ENCODE assay signal across 8 mouse cellular contexts in the genomic region with DNA sequence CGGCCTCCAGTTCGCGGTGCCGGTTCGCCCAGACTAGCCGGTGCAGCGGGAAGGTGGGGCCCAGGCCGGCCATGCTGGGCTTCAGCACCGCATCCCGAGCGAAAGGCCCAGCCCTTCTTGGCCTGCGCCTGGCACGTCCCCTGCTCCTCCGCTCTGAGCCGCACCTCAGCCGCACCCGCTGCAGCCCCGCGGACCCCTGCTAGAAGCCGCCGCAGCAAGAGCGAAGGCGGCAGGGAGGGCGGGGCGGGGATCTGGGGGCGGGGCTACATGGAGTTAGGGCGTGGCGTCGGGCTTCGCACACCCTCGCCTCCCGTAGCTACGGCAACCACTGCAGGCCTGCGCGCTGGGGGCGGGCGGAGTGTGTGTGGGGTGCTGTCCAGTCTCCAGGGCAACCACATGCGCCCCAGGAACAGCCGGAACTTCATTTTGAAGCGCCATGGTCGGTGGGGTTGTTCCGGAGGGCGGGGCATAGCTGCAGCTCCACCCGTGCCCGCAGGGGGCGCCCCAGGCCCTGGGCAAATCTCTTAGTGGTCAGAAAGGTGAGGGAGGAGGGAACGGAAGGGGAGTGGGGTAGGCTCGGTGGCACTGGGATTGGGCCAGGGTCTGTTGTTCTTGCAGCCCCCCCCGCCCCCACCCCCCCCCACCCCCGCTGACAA. TPM values are rescaled to one million over a fixed set of nuclear protein-coding genes. Genes with fewer than 3 reads are reported as not detected.
DNase-seq lines count a peak whose midpoint lies in the region; ATAC-seq and TF ChIP-seq lines count a peak whose summit lies in the region.

A gene (minus strand): TSS at position 240 of the 656 bp plus-strand sequence.

- H3K36me3 ChIP-seq in hindbrain, postnatal 0 days (ENCODE audit: insufficient read depth, low read length) = peaks cover 20% of the 10 kb centered on the region
- H3K36me3 ChIP-seq in macrophage (ENCODE audit: inconsistent target) = peaks cover 19% of the 10 kb centered on the region

- intact Hi-C loops in left cerebral cortex, adult 2 months (cut with DNase I) = loop anchor here (1.0 kb wide), 1 partner anchor 23 kb away; a partner anchor contains a TSS

- H3K9me3 ChIP-seq in hindbrain, postnatal 0 days (ENCODE audit: low read length) = no peaks in the 10 kb centered on the region

- H3K79me2 ChIP-seq in macrophage (ENCODE audit: inconsistent target) = peaks cover 21% of the 10 kb centered on the region; the same call in 1 of the 2 replicates

- TF ChIP-seq POLR2A in cortical plate, adult 2 months (IDR thresholded peaks at IDR 0.05; ENCODE audit: extremely low read depth, insufficient read depth, low read length) = peak; percentile 37; the same call in 1 of the 2 replicates

- peak within 1 kb of the TSS; percentile 53 for H3K4me3 ChIP-seq in cortical plate, adult 2 months (ENCODE audit: insufficient read depth, low read length)
- peak within 1 kb of the TSS; percentile 64 for H3K4me3 ChIP-seq in hindbrain, postnatal 0 days (ENCODE audit: low read length)
- peak within 1 kb of the TSS; percentile 84 for H3K4me3 ChIP-seq in left cerebral cortex, adult 2 months
- H3K4me3 ChIP-seq in macrophage (ENCODE audit: inconsistent target) = peak within 1 kb of the TSS; percentile 44

- peak; percentile 95 for ATAC-seq in hindbrain, postnatal 0 days

- WGBS in hindbrain, postnatal 0 days = under 1% methylated on average over 46 of the region's 50 CpGs
- WGBS in macrophage (ENCODE audit: missing documents) = under 1% methylated on average over 50 of the region's 50 CpGs

- peak; percentile 62 for DNase-seq in adipocyte (ENCODE audit: low spot score)
- DNase-seq in gastrocnemius, adult 8-10 months (ENCODE audit: low spot score in 2 of 2) = peak; percentile 78
- DNase-seq in hindbrain, postnatal 0 days (ENCODE audit: low spot score) = peak; percentile 94
- peak; percentile 91 to 94 for DNase-seq in left cerebral cortex, adult 2 months (ENCODE audit: extremely low spot score in 1 of 2, low spot score in 2 of 2)
- DNase-seq in right cerebral cortex, adult 18-20 months = peak; percentile 93
- peak; percentile 79 for DNase-seq in urinary bladder, adult 2 months (ENCODE audit: low spot score)

- H3K4me1 ChIP-seq in cortical plate, adult 2 months (ENCODE audit: control insufficient read depth, insufficient read depth, low read length) = 0 out of 2 replicates have a peak, but pooled peaks cover 3% of the 10 kb centered on the region
- peaks cover 6% of the 10 kb centered on the region for H3K4me1 ChIP-seq in hindbrain, postnatal 0 days (ENCODE audit: insufficient read depth, low read length)

- H3K9ac ChIP-seq in hindbrain, postnatal 0 days (replicated peaks; ENCODE audit: low read length) = peak within 1 kb of the TSS; percentile 85

- peak within 1 kb of the TSS; percentile 51; the same call in 1 of the 2 replicates for H3K27ac ChIP-seq in cortical plate, adult 2 months (ENCODE audit: insufficient read depth, low read length)
- H3K27ac ChIP-seq in hindbrain, postnatal 0 days = peak within 1 kb of the TSS; percentile 81
- peak within 1 kb of the TSS; percentile 89 for H3K27ac ChIP-seq in left cerebral cortex, adult 2 months
- H3K27ac ChIP-seq in macrophage = peak within 1 kb of the TSS; percentile 86

- TF ChIP-seq CTCF in cortical plate, adult 2 months (IDR thresholded peaks at IDR 0.05; ENCODE audit: extremely low read depth, insufficient read depth, low read length) = peak; percentile 52
- peak; percentile 81 for TF ChIP-seq CTCF in hindbrain, postnatal 0 days (IDR thresholded peaks at IDR 0.05; ENCODE audit: low read depth)
- TF ChIP-seq CTCF in left cerebral cortex, adult 2 months (IDR thresholded peaks at IDR 0.05) = peak; percentile 86

- H3K4me2 ChIP-seq in hindbrain, postnatal 0 days (ENCODE audit: low read depth, low read length) = peak within 1 kb of the TSS; percentile 74

- H3K27me3 ChIP-seq in hindbrain, postnatal 0 days (ENCODE audit: insufficient read depth, low read length) = no peaks in the 10 kb centered on the region

RNA-seq across cellular contexts. Expression of the gene that starts here (rescaled TPM):
- polyA plus RNA-seq in cortical plate, adult 2 months (2012; rRNA removed) = 76.1 and 85.9 TPM in 2 replicates
- under 1 TPM in 1 of 4 experiments, not detected in 3; 0.63 TPM for total RNA-seq in gastrocnemius, adult 8-10 months (2022)
- 97.2 and 121 TPM in 2 replicates for total RNA-seq in hindbrain, postnatal 0 days (2014; rRNA removed)
- 70.9 and 71.5 TPM in 2 replicates for polyA plus RNA-seq in hindbrain, postnatal 0 days (2015; fragmentation: Nextera tagmentation; extraction: Ambion mirVana)
- total RNA-seq in left cerebral cortex, adult 2 months (2021) = 10 to 100 TPM; 68.7 to 75.0 TPM
- total RNA-seq in macrophage (2018; cell fraction: chromatin; rRNA removed) = 10 to 100 TPM in 24 of 26 experiments, 1 to 10 TPM in 2; 4.3 to 65.5 (median 36.8) TPM
- total RNA-seq in macrophage (2018; cell fraction: cytosol; rRNA removed) = 10 to 100 TPM in 2 of 26 experiments, 1 to 10 TPM in 24; 3.6 to 10.8 (median 7.2) TPM
- 10 to 100 TPM in 20 of 26 experiments, 1 to 10 TPM in 6; 5.6 to 36.3 (median 20.3) TPM for total RNA-seq in macrophage (2018; cell fraction: nucleus; rRNA removed)
- polyA plus RNA-seq in macrophage (2018) = 3.2 to 8.1 TPM (median 5.6 TPM) in 3 replicates
- 13.6 and 18.6 TPM in 2 replicates for polyA plus RNA-seq in urinary bladder, adult 2 months (2012; rRNA removed)

Comparison
In these comparisons a context has a peak if more than half of its experiments do, and no peak if none do; other contexts are left out.
1. Peak in every context shown above with its lines: DNase-seq, ATAC-seq, H3K4me3 ChIP-seq and H3K27ac ChIP-seq.
2. RNA of the gene that starts here (total RNA-seq): 97.2 to 121 TPM in hindbrain, postnatal 0 days and 68.7 to 75.0 TPM in left cerebral cortex, adult 2 months; 0.63 TPM in gastrocnemius, adult 8-10 months; every median in the first group is over 10 times any median in the second.
3. Peak in DNase-seq in gastrocnemius, adult 8-10 months; RNA of the gene not detected or under 1 TPM.